24 mouse cellular contexts compared by ENCODE assay signal in the genomic region with DNA sequence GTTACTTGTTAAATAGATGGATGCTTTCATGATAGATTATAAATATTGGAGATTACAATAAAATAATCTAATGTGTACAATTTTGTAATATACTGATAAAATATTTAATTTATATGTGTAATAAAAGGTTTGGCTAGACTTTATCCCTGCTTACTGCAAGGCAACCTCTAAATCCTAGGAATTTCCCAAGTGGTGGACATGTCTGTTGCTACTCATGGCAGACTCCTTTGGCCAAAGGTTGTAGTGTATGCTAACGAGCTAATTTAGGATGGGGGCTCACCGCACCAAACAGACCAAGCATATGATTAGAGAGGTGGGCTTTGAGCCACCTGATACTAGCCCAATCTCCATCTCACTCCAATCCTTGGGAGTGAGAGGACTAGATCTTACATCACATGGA.
"Had no signal": no experiment of that assay in that cellular context is flagged by ENCODE, and none has a peak within 500 bp of the region (broad histone marks: within the 10 kb centered on the region; RNA-seq: fewer than 3 reads in every experiment).

No protein-coding gene starts in this region.

- H3K36me3 ChIP-seq: heart, embryonic 13.5 days; heart, embryonic 15.5 days; hindbrain, embryonic 13.5 days; hindbrain, embryonic 15.5 days; liver, embryonic 13.5 days; liver, embryonic 15.5 days had no signal

- H3K4me1 ChIP-seq: heart, embryonic 13.5 days; heart, embryonic 15.5 days; hindbrain, embryonic 13.5 days; hindbrain, embryonic 15.5 days; liver, embryonic 13.5 days; liver, embryonic 15.5 days had no signal

- DNase-seq: gastrocnemius, postnatal 14 days; gastrocnemius, postnatal 36 days; heart, adult 11 months; heart, adult 2 months; heart, postnatal 14 days; heart, postnatal 36 days; kidney, adult 18-20 months; kidney, adult 9 months; kidney, postnatal 14 days; kidney, postnatal 4 days; liver; liver, embryonic 13.5 days had no signal

- ATAC-seq: hindbrain, postnatal 0 days; intestine, postnatal 0 days had no signal

- H3K27me3 ChIP-seq: heart, embryonic 13.5 days; heart, embryonic 15.5 days; hindbrain, embryonic 13.5 days; hindbrain, embryonic 15.5 days; liver, embryonic 13.5 days; liver, embryonic 15.5 days had no signal

- H3K9ac ChIP-seq: heart, embryonic 13.5 days; heart, embryonic 15.5 days; hindbrain, embryonic 13.5 days; hindbrain, embryonic 15.5 days; liver, embryonic 13.5 days; liver, embryonic 15.5 days had no signal

- H3K9me3 ChIP-seq: heart, embryonic 13.5 days; heart, embryonic 15.5 days; hindbrain, embryonic 13.5 days; hindbrain, embryonic 15.5 days; liver, embryonic 13.5 days; liver, embryonic 15.5 days had no signal

- H3K4me3 ChIP-seq: heart, adult 2 months; heart, embryonic 13.5 days; heart, embryonic 15.5 days; hindbrain, embryonic 13.5 days; hindbrain, embryonic 15.5 days; layer of hippocampus, adult 2 months; left cerebral cortex, adult 2 months; liver, embryonic 13.5 days; liver, embryonic 15.5 days had no signal

- H3K4me2 ChIP-seq: heart, embryonic 11.5 days; heart, embryonic 13.5 days; heart, embryonic 15.5 days; hindbrain, embryonic 13.5 days; hindbrain, embryonic 15.5 days; liver, embryonic 11.5 days; liver, embryonic 13.5 days; liver, embryonic 15.5 days had no signal

- H3K27ac ChIP-seq: heart, adult 2 months; heart, embryonic 13.5 days; heart, embryonic 15.5 days; hindbrain, embryonic 13.5 days; hindbrain, embryonic 15.5 days; hindbrain, postnatal 0 days; kidney, postnatal 0 days; layer of hippocampus, adult 2 months; left cerebral cortex, adult 2 months; liver, embryonic 13.5 days; liver, embryonic 15.5 days had no signal
